Mouse (Mus musculus): ENCODE measurements around the gene Snx5.

GRCm38 (mm10) chr2:144281417-144281816 is 10.7 kb upstream of the Snx5 start:
- TF ChIP-seq CTCF (IDR thresholded peaks at IDR 0.05; ENCODE audit: control insufficient read depth, insufficient read depth, insufficient replicate concordance, low read depth, low read length) (no peak), POLR2A (IDR thresholded peaks at IDR 0.05; ENCODE audit: control insufficient read depth, low read depth, low read length) (no peak)
